Mouse (Mus musculus) monocyte, adult 5-6 weeks (primary cell): ENCODE results near the gene Runx2. TPM values are rescaled to one million over a fixed set of nuclear protein-coding genes. Genes with fewer than 3 reads are reported as not detected.

Source experiments
- ATAC-seq: fragments of 153-309, 156-312 bp; replicated peaks from 2 replicates; pipeline ENCODE4 v1.8.0; 2017; ENCODE audit warnings: mild to moderate bottlenecking; ENCODE audit not compliant: low TSS enrichment, insufficient number of reproducible peaks, severe bottlenecking, poor library complexity, low FRiP score
- total RNA-seq: library from RNA; stranded (forward); fragments of 200-1000, 200-491, 200-594 nt; gene quantifications from 3 replicates; pipeline ENCODE4 v1.2.3, GENCODE M21; 2017

Runx2 gene
- total RNA-seq, 1 experiment from 2014 or later: 16.8 TPM

- peak; percentile 84 for ATAC-seq
These were observed 89.7 kb downstream of the Runx2 start for GRCm38 (mm10) chr17:44724805-44725480.

- ATAC-seq: no peak
These were observed 90.3 kb downstream of the Runx2 start for GRCm38 (mm10) chr17:44724255-44724654.

GRCm38 (mm10) chr17:44722103-44722792 lies 92.3 kb downstream of the Runx2 start:
- no peak for ATAC-seq

GRCm38 (mm10) chr17:44718591-44718990 lies 96.0 kb downstream of the Runx2 start:
- no peak for ATAC-seq

GRCm38 (mm10) chr17:44718036-44718435 lies 96.6 kb downstream of the Runx2 start:
- no peak for ATAC-seq

GRCm38 (mm10) chr17:44714116-44714515 lies 100.5 kb downstream of the Runx2 start:
- ATAC-seq: no peak

GRCm38 (mm10) chr17:44713404-44713803 lies 101.2 kb downstream of the Runx2 start:
- no peak for ATAC-seq

GRCm38 (mm10) chr17:44709516-44710252 lies 104.9 kb downstream of the Runx2 start:
- peak; percentile 84 for ATAC-seq

- no peak for ATAC-seq
These were observed 106.6 kb downstream of the Runx2 start for GRCm38 (mm10) chr17:44707956-44708355.

- no peak for ATAC-seq
These were observed 108.1 kb downstream of the Runx2 start for GRCm38 (mm10) chr17:44706531-44706930.

- peak; percentile 41 for ATAC-seq
These were observed 111.9 kb downstream of the Runx2 start for GRCm38 (mm10) chr17:44702506-44703298.

GRCm38 (mm10) chr17:44701531-44701930 lies 113.1 kb downstream of the Runx2 start:
- ATAC-seq: no peak

- no peak for ATAC-seq
These were observed 114.3 kb downstream of the Runx2 start for GRCm38 (mm10) chr17:44700326-44700725.

- no peak for ATAC-seq
These were observed 117.5 kb downstream of the Runx2 start for GRCm38 (mm10) chr17:44697053-44697452.

- peak; percentile 73; the same call in 1 of the 2 replicates for ATAC-seq
These were observed 121.0 kb downstream of the Runx2 start for GRCm38 (mm10) chr17:44693552-44693951.

- no peak for ATAC-seq
These were observed 123.1 kb downstream of the Runx2 start for GRCm38 (mm10) chr17:44691517-44691916.

GRCm38 (mm10) chr17:44690410-44691035 lies 124.1 kb downstream of the Runx2 start:
- peak; percentile 64 for ATAC-seq

GRCm38 (mm10) chr17:44688306-44688705 lies 126.3 kb downstream of the Runx2 start:
- no peak for ATAC-seq
